Mouse (Mus musculus) thymus, adult 2 months (tissue): ENCODE data around the gene Mecom.

Experiments
- CTCF ChIP-seq: fragments of 200-500 bp; IDR thresholded peaks from 2 replicates; pipeline ENCODE4 v1.5.1; 2012; ENCODE audit warnings: mild to moderate bottlenecking, control low read depth, low read length, moderate library complexity, borderline replicate concordance; ENCODE audit not compliant: control insufficient read depth, poor library complexity, insufficient read depth; ENCODE audit errors: extremely low read depth
- POLR2A ChIP-seq: fragments of 200-500 bp; IDR thresholded peaks from 2 replicates; pipeline ENCODE4 v1.6.1; 2012; ENCODE audit warnings: mild to moderate bottlenecking, low read length, control low read depth, moderate library complexity; ENCODE audit not compliant: control insufficient read depth, poor library complexity, insufficient read depth; ENCODE audit errors: extremely low read depth

- TF ChIP-seq POLR2A = no peak
- no peak for TF ChIP-seq CTCF
Measured at GRCm38 (mm10) chr3:30071271-30071670, 476.5 kb downstream of the Mecom start.
